Mouse (Mus musculus) cerebellum, adult 18-20 months (tissue): Measurements from ENCODE around the gene Gnai2.

ENCODE experiments used
- DNase-seq, 2 experiments: peaks; one replicate each; pipeline ENCODE4 v3.0.0; 2021

Gnai2 gene

DNA sequence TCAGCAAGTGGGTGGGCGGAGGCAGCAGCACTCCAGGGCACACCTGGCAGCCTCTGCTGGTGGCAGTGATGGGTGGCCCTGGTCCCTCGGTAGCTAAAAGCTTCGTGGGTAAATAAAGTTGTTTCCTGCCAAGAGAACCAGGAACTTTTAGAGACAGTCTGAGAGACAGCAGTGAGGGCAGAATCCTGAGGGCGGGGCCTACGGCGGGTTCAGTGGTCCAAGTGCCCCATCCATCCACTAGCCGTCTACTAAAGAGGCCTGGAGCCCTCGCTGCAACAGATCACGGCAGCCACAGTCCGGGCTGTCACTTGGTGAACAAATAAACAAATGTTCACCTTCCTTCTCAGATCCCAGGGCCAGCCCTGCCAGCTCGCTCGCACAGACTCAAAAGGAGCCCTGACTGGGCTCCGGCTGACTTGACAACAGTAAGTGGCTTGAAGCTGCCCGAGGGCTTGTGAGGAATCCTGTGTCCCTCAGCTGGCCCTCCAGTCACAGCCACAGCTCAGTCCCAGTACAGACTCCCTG lies 5.2 kb downstream of the Gnai2 start:
- DNase-seq = peak in 1 of 2 experiments; percentile 28

DNA sequence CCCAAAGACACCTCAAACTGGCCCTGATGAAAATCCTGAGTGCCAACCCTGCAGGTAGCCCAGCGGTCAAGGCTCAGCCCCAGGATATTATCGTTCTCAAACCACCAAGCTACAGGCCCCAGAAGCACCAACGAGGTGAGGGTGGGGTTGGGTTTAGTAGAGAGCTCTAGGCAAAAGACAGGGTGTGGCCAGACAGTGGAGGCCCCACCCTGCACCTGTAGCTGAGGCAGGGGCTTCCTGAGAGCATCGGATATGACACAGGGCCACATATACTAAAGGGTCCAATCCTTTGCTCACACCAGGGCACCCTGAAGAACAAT lies 5.8 kb downstream of the Gnai2 start:
- peak in 1 of 2 experiments; percentile 17 for DNase-seq

DNA sequence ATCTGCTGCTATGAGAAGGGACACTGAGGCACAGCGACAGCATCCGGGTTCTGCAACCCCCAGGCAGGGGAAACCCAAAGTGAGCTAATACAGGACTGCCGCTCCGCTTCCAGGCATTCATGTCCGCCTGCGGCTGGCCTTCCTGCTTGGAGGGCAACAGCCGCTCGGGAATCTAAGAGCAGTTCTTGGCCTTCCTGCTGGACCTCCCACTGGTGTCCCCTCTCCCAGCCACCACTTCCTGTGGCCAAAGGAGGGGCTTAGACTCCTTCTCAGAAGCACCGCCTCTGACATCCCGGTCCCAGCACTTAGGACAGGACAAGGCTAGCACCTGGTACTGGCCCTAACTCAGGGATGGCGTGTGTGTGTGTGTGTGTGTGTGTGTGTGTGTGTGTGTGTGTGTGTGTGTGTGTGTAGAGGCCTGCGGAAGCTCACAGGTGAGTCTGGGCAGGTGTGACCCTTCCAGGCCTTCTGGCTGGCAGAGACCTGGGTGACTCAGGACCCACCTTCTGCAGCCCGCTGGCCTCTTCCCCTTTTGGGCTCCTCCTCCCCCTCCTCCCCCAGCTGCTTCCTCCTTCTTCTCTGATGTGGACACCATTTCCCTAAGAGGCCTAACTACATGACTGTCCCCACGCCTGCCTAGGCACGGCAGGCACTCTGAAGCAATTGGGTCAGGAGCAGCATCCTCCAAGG lies 6.3 kb downstream of the Gnai2 start:
- peak in 1 of 2 experiments; percentile 34 for DNase-seq

DNA sequence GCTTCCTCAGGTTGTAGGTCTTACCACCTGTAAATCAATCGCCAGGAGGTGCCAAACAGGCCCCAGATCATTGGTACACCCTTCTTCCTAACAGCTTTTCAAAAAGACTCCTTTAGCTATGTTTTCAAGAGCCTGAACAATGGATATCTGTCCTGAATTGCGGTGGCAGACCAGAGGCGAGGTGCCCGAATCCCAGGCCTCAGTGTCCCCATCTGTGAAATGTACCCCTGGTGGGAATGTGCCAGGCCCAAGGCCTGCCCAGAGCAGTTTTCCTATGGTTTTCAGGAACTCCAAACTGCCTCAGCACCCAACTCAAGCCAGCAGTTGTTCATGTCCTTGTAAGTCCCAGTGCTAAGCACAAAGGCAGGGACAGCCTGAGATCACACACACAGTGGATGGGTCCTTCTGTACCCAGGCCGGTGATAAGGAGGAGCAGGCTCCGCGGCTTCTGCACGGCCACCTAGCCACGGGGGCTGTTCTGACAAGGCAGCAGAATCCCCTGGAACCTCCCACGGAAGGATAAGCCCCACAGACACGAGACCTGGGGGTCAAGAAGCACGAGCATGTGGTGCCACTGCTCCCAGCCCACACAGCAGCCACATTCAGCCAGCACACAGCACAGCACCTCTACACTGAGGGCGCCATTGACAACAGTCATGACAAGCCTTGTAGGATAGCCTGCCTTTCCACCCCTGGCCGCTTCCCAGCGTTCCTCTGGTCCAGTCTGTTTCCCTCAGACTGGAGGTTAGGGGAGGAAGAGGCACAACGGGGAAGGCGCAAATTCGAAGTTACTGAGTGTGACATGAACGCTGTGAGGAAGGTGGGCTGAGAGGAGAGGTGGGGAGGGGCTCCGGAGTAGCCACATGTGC lies 7.5 kb downstream of the Gnai2 start:
- peak in 1 of 2 experiments; percentile 25 for DNase-seq

DNA sequence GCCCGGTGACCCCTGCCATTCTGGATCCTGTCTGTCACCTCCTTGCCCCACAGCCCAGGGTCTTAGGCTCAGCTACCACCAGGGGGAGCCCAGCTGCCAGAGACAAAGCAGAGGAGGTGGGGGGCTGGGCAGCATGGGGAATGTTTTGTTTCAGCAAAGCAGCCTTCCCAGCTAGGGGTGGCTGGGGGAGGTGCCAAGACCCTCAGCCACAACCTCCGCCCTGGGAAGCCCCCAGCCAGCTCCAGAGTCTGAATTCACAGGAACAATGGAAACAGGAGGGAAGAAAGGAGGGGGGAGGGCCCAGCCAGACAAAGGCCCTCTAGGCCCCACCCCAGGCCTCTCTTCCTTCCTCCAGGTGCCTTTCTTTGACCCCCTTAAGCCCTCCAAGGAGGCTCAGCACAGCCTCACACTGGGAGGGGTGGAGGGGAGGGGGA lies 8.3 kb downstream of the Gnai2 start:
- peak; percentile 79 to 80 for DNase-seq

DNA sequence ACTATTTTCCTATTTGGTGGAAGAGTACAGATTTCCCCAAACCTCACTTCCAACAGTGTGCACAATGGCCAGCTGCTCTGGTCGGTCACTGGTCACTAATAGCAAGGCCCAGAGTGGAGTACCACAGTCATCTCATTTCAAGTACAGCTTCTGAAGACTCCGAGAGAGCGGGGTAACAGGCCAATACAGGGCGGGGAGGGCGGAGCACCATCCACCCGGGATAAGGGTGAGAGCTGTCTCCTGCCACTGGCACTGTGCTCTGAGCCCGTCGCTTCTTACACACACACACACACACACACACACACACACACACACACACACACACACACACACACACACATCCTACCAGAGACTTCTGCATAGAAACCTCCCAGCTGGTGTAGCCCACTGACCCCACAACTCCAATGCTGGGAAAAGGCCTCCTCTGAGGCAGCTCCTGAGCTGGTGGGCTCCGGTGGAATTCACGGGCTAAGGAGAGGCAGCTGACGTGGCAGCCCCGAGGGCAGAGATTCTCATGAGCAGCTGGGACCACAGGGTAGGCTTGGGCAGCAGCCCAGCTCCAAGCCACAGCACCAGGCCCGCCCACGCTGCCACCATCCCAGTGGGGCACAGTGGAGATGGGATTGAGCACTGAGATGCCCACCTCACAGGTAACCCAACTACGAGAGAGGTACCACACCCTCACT lies 8.9 kb downstream of the Gnai2 start:
- peak in 1 of 2 experiments; percentile 26 for DNase-seq

DNA sequence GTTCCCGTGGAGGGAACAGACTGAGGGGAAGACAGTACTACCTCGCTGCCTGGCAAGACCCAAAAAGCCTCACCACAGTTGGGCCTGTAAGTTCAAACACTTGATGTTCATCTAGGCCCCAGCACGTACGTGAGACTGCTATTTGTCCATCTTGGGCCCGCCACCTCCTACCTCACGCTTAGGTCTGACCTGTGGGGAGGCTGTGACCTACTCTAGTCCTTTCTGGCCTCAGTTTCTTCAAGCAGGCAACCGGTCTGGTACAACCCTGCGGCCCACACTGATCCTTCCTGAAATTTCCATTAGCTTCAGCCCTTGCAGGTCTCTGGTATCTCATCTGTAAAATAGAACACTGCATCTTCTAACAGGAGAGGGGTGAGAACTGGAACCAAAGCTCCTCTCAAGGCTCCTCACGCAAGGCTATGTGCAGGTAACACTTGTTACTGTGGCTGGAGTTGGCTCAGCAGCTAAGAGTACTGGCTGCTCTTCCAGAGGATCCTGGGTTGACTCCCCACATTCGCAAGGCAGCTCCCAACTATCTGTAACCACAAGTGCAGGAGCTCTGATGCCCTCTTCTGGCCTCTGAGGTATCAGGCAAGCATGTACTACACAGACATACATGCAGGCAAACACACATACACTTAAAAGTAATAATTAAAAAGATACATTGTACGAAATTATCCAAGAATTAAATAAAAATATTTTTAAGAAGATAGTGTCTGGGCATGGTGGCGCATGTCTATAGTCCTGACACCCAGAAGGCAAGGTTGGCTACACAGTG lies 9.6 kb downstream of the Gnai2 start:
- peak in 1 of 2 experiments; percentile 26 for DNase-seq

DNA sequence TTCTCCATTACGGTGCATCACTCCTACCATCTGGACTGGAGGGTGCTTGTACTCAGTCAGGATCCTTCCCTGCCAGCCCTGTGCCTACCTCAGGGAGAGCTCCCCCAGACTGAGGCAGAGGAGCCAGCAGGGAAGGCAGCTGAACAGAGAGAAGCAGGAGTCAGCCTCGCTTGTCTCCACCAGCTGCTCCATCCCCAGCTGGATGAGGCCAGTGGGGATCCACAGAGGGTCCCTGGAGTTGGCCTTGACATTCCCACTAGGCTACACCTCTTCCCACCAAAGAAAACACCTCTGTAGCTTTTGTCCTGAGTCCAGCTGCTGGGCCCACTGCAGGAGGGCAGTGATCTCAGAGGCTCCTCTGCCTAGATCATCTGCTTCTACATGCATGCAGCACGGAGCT lies 10.2 kb downstream of the Gnai2 start:
- DNase-seq = no peak

DNA sequence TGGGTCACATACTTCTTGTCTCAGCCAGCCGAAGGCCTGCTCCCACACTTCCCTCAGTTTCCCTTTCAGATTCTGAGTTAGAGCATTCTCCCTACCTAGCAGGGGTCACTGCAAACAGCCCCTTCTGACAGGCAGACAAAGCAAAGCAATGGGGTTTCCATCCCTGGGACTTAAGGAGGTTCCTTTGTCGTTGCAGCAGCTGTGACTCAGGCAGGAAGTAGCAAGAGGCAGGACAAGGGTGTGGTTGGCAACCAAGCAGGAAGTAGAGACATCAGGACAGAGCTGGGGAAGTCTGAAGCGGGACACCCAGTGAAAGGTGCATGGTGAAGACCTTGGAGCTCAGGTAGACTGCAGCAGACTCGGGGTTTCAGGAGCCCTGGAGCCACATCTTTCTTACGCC lies 10.6 kb downstream of the Gnai2 start:
- no peak for DNase-seq

DNA sequence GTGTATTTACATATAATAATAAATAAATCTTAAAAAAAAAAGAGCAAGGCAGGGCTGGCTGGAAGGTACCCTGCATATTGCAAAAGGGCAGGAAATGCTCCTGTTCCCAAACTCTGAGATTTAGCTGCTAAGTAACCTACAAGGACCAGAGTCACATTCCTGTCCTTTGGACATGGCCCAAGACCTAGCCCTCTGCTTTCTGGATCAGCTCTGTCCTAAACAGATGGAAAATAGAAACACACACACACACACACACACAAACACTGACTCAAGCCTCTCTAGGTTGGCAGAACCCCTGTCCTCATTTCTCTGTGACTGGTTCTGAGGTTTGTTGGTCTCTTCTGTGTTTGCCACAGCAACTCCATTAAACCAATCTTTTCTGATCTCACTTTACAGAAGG lies 14.2 kb downstream of the Gnai2 start:
- no peak for DNase-seq

DNA sequence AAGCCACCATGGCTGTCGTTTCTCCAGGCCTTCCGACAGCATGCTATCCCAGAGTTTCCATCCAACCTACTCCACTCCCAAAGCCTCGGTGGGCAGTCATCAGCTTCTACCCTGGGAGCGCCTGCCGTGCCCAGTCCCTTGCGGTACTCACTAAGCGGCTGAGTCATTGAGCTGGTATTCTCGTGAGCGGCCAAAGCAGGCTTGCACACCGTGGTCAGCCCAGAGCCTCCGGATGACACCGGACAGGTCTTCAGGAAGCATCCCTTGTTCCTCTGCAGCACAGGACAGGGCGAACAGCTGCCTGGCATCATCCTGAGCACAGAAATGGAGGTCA lies 15.7 kb downstream of the Gnai2 start:
- peak in 1 of 2 experiments; percentile 37 for DNase-seq

DNA sequence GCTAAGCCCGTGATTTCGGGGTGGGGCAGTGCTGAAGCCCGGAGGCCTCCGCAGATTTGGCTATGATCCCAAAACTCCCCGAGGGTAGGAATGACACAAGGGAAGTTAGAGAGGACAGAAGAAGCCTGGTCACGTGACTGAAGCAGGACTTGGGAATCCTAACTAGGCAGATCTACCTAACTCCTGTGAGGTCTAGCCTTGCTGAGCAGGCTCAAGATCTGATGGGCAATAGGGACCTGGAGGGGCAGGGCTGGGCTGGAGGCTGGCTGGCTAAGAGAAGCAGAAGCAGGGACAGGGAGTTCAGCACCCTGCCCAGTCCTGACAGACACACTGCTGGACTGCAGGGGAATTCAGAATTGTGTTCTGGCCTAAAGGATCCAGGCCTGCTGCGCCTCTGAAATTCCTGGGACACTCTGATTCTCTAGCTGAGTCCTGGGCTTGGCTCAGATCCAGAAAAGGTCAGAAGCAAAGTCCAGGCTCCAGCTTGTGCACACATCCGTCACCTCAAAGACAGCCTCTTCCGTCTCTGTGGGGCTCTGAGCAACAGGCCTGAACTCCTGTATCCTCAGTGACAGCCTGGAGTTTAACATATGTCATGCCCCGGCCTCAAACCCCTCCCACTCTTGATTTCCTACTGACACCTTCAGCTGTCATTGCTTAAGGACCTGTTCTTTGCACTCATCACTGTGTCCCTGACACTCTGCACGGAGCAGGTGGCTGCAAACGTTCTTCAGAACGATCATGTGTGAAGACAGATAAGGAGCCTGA lies 16.2 kb downstream of the Gnai2 start:
- peak; percentile 37 to 47 for DNase-seq

DNA sequence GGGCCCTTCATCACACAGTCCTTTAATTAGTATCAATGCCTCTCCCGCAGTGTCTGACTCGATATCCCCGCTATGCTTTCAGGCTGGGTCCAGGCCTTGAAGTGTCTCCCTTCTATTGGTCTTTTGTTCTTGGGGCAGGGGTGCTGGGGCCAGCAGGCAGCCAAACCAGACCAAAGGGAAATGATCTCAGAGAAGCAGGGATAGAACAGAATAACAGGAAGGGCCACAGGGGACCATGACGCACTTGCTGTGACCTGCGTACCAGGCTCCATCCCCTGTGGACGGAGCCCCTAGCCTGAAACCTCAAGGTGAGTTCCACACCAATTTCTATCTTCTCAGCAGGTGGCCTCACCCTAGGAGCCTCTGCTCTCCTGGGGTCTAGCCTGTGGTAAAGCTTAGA lies 17.1 kb downstream of the Gnai2 start:
- DNase-seq = no peak

DNA sequence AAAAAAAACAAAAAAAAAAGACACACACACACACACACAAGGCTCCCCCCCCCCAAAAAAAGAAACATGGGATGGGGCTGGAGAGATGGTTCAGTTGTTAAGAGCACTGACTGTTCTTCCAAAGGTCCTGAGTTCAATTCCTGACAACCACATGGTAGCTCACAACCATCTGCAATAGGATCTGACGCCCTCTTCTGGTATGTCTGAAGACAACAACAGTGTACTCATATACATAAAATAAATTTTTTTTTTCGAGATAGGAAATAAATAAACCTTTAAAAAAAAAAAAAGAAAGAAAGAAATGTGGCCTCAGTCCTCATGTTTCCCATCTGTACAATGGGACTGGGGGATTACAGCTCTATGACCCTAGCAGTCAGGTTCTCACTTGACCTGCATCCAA lies 17.7 kb downstream of the Gnai2 start:
- no peak for DNase-seq

DNA sequence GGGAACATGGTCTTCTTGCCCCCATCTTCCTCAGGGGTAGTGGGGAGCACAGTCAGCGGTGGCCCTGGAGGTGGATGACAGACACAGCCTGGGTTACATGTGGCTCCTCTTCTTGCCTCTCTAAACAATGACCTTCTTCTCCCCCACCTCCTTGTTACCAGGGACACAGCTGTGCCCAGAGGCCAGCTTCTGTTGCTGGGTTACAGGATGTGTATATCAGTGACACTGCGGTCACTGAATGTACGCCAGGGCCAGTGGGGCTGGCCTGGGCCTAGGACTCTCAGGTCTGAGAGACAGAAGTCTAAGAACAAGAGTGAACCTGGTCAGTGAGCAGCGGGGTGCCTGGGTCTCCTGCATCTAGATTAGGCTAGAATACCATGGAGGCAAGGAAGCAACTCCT lies 20.1 kb downstream of the Gnai2 start:
- DNase-seq = no peak

DNA sequence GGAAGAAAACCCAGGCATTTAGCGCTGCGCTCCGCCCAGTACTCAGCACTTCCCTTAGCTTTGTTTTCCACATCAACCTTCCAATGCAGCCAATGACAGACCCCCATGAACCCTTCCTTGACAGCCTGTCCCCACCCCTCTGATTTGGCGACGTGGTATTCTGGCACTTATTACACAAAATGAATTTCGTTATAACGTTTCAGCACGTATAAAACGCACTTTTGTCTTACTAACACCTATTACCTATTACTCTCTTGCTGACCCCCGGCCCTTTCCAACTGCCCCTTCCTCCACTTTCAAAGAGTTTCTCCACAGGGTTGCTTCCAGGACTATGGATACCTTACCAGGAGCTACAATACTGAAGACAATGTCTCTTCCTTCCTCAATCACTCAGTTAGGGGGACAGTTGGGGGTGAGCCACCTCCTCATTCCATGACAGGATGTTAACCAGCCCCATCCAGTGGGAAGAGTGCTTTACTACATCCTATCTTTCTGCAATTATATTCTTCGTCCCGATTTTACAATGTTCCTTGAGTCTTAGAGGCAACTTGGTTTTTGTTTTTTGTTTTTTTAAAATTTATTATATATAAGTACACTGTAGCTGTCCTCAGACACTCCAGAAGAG lies 22.1 kb downstream of the Gnai2 start:
- no peak for DNase-seq

DNA sequence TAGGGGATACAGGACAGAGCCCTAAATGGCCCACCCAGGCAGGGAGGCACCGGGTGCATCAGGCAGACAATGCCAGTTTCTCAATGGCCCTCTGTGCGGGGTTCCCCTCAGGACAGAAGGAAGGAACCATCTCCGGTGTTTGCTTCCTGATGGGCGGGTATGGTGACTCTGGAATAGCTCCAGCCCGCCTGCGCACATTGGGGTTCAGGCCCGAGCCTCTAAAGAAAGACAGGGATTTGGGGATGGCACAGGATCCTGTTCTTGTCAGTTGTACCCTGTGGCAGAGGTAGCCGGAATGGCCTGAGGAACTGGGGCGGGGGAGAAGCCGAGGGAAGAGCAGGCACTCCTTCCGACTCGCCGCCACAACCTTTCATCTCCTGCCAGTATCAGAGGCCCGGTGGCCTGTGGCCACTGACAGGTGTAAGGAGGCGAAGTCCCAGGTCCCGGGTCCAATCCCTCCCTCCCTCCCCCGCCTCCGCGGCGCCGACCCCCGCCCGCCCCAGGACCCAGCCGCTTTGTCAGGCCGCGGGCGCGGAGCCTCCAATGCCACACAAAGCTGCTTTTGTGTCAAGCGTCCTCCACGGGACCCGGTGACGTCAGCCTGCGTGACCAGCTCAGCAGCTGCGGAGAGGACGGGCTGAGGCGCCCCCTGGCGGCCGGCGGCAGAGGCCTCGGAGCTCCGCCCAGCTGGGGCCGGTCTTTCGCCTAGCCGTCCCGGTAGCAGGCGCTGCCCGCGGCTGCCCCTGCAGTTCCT lies 22.8 kb downstream of the Gnai2 start:
- peak; percentile 99 to 100 for DNase-seq

DNA sequence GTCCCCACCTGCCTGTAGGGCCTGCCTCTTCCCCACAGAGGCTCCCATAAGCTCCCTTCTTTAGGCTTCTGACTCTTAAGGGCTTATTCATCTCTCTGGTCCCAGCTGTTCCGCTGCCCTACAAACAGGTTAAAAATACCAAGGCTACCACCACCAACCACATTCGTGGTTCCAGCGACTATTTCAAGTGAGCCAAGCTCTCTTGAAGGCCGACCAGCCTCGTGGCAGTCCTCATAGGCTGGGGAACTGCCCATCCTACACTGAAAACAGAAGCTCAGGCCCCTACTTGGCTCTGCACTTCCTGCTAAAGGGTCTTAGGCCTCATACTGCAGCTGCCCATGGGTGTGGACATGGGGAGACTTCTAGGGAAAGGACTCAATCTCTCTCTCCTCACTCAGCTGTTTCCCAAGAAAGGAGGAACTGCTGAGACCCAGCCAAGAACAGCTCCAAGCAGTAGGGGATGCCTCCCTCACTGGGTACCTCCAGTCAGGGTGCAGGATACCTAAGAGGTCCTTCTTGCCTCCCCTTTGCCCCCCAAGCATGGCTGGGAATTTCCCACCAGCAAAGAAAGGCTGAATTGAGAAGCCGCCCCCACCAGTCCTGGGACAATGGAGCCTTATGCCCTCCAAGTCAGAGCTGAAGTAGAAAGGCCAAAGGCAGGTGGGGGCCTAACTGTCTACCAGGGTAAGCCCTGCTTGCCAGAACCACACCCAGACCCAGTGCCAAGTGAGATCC lies 23.5 kb downstream of the Gnai2 start:
- DNase-seq = no peak

DNA sequence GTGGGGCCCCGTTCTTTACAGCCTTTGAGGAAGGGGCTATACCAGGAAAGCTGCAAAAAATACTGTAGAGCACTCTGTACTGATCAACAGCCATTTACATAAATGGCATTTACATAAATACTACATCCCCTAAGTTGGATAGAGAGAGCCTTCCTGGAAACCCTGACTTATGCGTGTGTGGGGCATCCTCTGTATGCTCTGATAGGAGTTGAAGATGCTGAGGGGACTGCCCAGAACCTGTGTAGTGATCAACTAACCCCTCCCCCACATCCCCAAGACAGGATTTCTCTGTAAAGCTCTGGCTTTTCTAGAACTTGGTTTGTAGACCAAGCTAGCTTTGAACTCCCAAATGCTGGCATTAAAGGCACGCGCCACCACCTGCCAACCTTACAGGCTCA lies 25.7 kb downstream of the Gnai2 start:
- no peak for DNase-seq
